Mouse (Mus musculus) embryonic facial prominence, embryonic 10.5 days (tissue): Measurements from ENCODE around the gene Cuedc1. TPM values are rescaled to one million over a fixed set of nuclear protein-coding genes. Genes with fewer than 3 reads are reported as not detected.

ENCODE experiments used
- DNase-seq: peaks from one replicate; pipeline ENCODE4 v3.0.0-alpha.2; 2017; ENCODE audit warnings: low spot score
- H3K27ac ChIP-seq: fragments of 300-500 bp; sonication (generic); replicated peaks from 2 replicates; pipeline ENCODE4 v1.5.1; 2016; ENCODE audit warnings: mild to moderate bottlenecking
- H3K27me3 ChIP-seq: fragments of 300-500 bp; sonication (generic); replicated peaks from 2 replicates; pipeline ENCODE4 v1.6.1; 2016; ENCODE audit warnings: low read depth, mild to moderate bottlenecking; ENCODE audit not compliant: poor library complexity, severe bottlenecking
- H3K36me3 ChIP-seq: fragments of 300-500 bp; sonication (generic); replicated peaks from 2 replicates; pipeline ENCODE4 v1.6.1; 2016; ENCODE audit warnings: mild to moderate bottlenecking, moderate library complexity
- H3K4me1 ChIP-seq: fragments of 300-500 bp; sonication (generic); 2 replicates; pipeline ENCODE4 v1.6.1; 2016
- H3K4me3 ChIP-seq: fragments of 300-500 bp; sonication (generic); 2 replicates; pipeline ENCODE4 v1.5.1; 2016; ENCODE audit warnings: mild to moderate bottlenecking, moderate library complexity
- H3K9me3 ChIP-seq: fragments of 300-500 bp; sonication (generic); 2 replicates; pipeline ENCODE4 v1.6.1; 2016; ENCODE audit warnings: mild to moderate bottlenecking
- WGBS: fragments of 180-500 bp; shearing (Covaris S2); methylation state at CpG from one replicate; pipeline ENCODE4 v1.1.7; 2016; 5-methylcytosine and 5-hydroxymethylcytosine counted together
- polyA plus RNA-seq: library from polyadenylated mRNA; unstranded; fragments of >200 nt; fragmentation: Nextera tagmentation; extraction: Ambion mirVana; gene quantifications from 2 replicates; pipeline ENCODE4 v1.2.1, GENCODE M21; 2016

The Cuedc1 gene
- polyA plus RNA-seq, 1 experiment from 2014 or later, result 21.9 TPM

- Histone ChIP-seq H3K9me3 (no peaks in the 10 kb centered on the region), H3K27me3 (peaks cover 6% of the 10 kb centered on the region), H3K36me3 (peaks cover 2% of the 10 kb centered on the region; the same call in 1 of the 2 replicates), H3K27ac (no peak overlapping the region), H3K4me3 (no peak overlapping the region), H3K4me1 (peaks cover 23% of the 10 kb centered on the region)
- no peak for DNase-seq
- 92% methylated on average over 1 of the region's 1 CpGs for WGBS
Observed at GRCm38 (mm10) chr11:88091949-88092348, 5.9 kb upstream of the Cuedc1 start.

GRCm38 (mm10) chr11:88097173-88097572 lies 685 bp upstream of the Cuedc1 start:
- DNase-seq, result peak; percentile 22
- Histone ChIP-seq H3K4me1 (peaks cover 51% of the 10 kb centered on the region), H3K36me3 (0 out of 2 replicates have a peak, but pooled peaks cover 3% of the 10 kb centered on the region), H3K4me3 (peak overlapping the region; percentile 94), H3K27ac (peak overlapping the region; percentile 44; the same call in 1 of the 2 replicates), H3K27me3 (peaks cover 23% of the 10 kb centered on the region), H3K9me3 (no peaks in the 10 kb centered on the region)
- 17% methylated on average over 4 of the region's 4 CpGs for WGBS

- H3K36me3 ChIP-seq, result peaks cover 8% of the 10 kb centered on the region; the same call in 1 of the 2 replicates
- under 1% methylated on average over 88 of the region's 95 CpGs for WGBS
- H3K27ac ChIP-seq, result peak overlapping the region; percentile 100
- peak overlapping the region; percentile 94 for H3K4me3 ChIP-seq
- H3K4me1 ChIP-seq, result peaks cover 51% of the 10 kb centered on the region
- H3K9me3 ChIP-seq, result no peaks in the 10 kb centered on the region
- peaks cover 23% of the 10 kb centered on the region for H3K27me3 ChIP-seq
- DNase-seq, result peak; percentile 88
Observed at GRCm38 (mm10) chr11:88098787-88099598, 1.1 kb downstream of the Cuedc1 start.

GRCm38 (mm10) chr11:88099599-88100023 lies 1.8 kb downstream of the Cuedc1 start:
- DNase-seq, result peak; percentile 83
- H3K9me3 ChIP-seq, result no peaks in the 10 kb centered on the region
- under 1% methylated on average over 38 of the region's 38 CpGs for WGBS
- peaks cover 14% of the 10 kb centered on the region for H3K36me3 ChIP-seq
- H3K4me3 ChIP-seq, result peak overlapping the region; percentile 94
- peaks cover 57% of the 10 kb centered on the region for H3K4me1 ChIP-seq
- peaks cover 23% of the 10 kb centered on the region for H3K27me3 ChIP-seq
- H3K27ac ChIP-seq, result peak overlapping the region; percentile 100

- Histone ChIP-seq H3K27ac (peak overlapping the region; percentile 100; the same call in 1 of the 2 replicates), H3K36me3 (peaks cover 14% of the 10 kb centered on the region), H3K27me3 (peaks cover 23% of the 10 kb centered on the region), H3K4me3 (peak overlapping the region; percentile 94), H3K4me1 (peaks cover 58% of the 10 kb centered on the region), H3K9me3 (no peaks in the 10 kb centered on the region)
- DNase-seq, result no peak
- 39% methylated on average over 4 of the region's 4 CpGs for WGBS
Observed at GRCm38 (mm10) chr11:88100170-88100569, 2.3 kb downstream of the Cuedc1 start.

GRCm38 (mm10) chr11:88103214-88103941 lies 5.5 kb downstream of the Cuedc1 start:
- 92% methylated on average over 19 of the region's 19 CpGs for WGBS
- Histone ChIP-seq H3K36me3 (peaks cover 14% of the 10 kb centered on the region), H3K27me3 (peaks cover 2% of the 10 kb centered on the region; the same call in 1 of the 2 replicates), H3K27ac (no peak overlapping the region), H3K4me3 (no peak overlapping the region), H3K9me3 (no peaks in the 10 kb centered on the region), H3K4me1 (peaks cover 71% of the 10 kb centered on the region)
- DNase-seq, result no peak

GRCm38 (mm10) chr11:88105494-88106291 lies 7.8 kb downstream of the Cuedc1 start:
- Histone ChIP-seq H3K9me3 (no peaks in the 10 kb centered on the region), H3K4me1 (peaks cover 68% of the 10 kb centered on the region), H3K27ac (no peak overlapping the region), H3K36me3 (peaks cover 14% of the 10 kb centered on the region), H3K27me3 (no peaks in the 10 kb centered on the region), H3K4me3 (no peak overlapping the region)
- no peak for DNase-seq
- 83% methylated on average over 6 of the region's 6 CpGs for WGBS

GRCm38 (mm10) chr11:88106292-88106554 lies 8.4 kb downstream of the Cuedc1 start:
- Histone ChIP-seq H3K4me3 (no peak overlapping the region), H3K27me3 (no peaks in the 10 kb centered on the region), H3K36me3 (peaks cover 14% of the 10 kb centered on the region), H3K27ac (no peak overlapping the region; the same call in 1 of the 2 replicates), H3K4me1 (peaks cover 63% of the 10 kb centered on the region), H3K9me3 (no peaks in the 10 kb centered on the region)
- no peak for DNase-seq
- 77% methylated on average over 8 of the region's 8 CpGs for WGBS

- Histone ChIP-seq H3K36me3 (peaks cover 9% of the 10 kb centered on the region), H3K4me1 (peaks cover 70% of the 10 kb centered on the region), H3K27me3 (no peaks in the 10 kb centered on the region), H3K27ac (no peak overlapping the region), H3K9me3 (no peaks in the 10 kb centered on the region), H3K4me3 (no peak overlapping the region)
- 78% methylated on average over 4 of the region's 4 CpGs for WGBS
- DNase-seq, result no peak
Observed at GRCm38 (mm10) chr11:88107365-88107764, 9.5 kb downstream of the Cuedc1 start.

GRCm38 (mm10) chr11:88110031-88110594 lies 12.3 kb downstream of the Cuedc1 start:
- no peaks in the 10 kb centered on the region for H3K9me3 ChIP-seq
- WGBS, result 67% methylated on average over 9 of the region's 9 CpGs
- H3K4me3 ChIP-seq, result no peak overlapping the region
- H3K27ac ChIP-seq, result no peak overlapping the region
- DNase-seq, result no peak
- H3K27me3 ChIP-seq, result no peaks in the 10 kb centered on the region
- no peaks in the 10 kb centered on the region for H3K36me3 ChIP-seq
- peaks cover 91% of the 10 kb centered on the region for H3K4me1 ChIP-seq

GRCm38 (mm10) chr11:88112078-88112477 lies 14.2 kb downstream of the Cuedc1 start:
- no peaks in the 10 kb centered on the region for H3K27me3 ChIP-seq
- DNase-seq, result no peak
- H3K4me1 ChIP-seq, result peaks cover 92% of the 10 kb centered on the region
- WGBS, result 59% methylated on average over 13 of the region's 13 CpGs
- no peak overlapping the region for H3K4me3 ChIP-seq
- H3K9me3 ChIP-seq, result no peaks in the 10 kb centered on the region
- no peaks in the 10 kb centered on the region for H3K36me3 ChIP-seq
- no peak overlapping the region for H3K27ac ChIP-seq
